Mouse (Mus musculus): ENCODE measurements around the gene 4930519P11Rik. TPM values are rescaled to one million over a fixed set of nuclear protein-coding genes. Genes with fewer than 3 reads are reported as not detected.
A peak's percentile ranks its signal among the peaks of the same experiment; 100 is the strongest.

Gene 4930519P11Rik
- polyA plus RNA-seq, 1 experiment, result 83.8 TPM

DNA sequence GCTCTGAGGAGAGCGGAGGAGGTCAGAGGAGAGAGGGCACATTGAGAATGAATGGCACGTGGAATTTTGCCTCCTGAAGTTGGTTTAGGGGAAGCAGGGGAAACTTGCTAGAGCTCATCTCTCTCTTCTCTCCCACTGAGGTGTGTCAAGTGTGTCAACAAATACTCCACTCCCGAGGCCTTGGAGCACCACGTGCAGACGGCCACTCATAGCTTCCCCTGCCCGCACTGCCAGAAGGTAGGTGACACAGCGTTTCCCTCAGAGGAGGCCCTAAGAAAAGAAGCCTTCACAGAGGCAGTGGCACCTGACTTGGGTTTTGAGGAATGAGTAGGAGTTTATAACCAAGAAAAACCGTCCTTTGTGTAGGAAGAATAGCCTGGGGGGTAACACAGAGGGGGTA, 27.9 kb upstream of the 4930519P11Rik start:
- Histone ChIP-seq H3K27me3 (ENCODE audit: control insufficient read depth, insufficient read depth, low read length) (no peaks in the 10 kb centered on the region), H3K4me1 (ENCODE audit: control insufficient read depth, insufficient read depth, low read length) (peaks cover 8% of the 10 kb centered on the region), H3K4me3 (ENCODE audit: control insufficient read depth, low read depth, low read length) (no peak overlapping the region), H3K27ac (ENCODE audit: control insufficient read depth, insufficient read depth, low read depth, low read length) (no peak overlapping the region), H3K36me3 (ENCODE audit: control insufficient read depth, insufficient read depth, low read length) (no peaks in the 10 kb centered on the region)
- TF ChIP-seq POLR2A (IDR thresholded peaks at IDR 0.05; ENCODE audit: control insufficient read depth, low read depth, low read length), result no peak
- TF ChIP-seq CTCF (IDR thresholded peaks at IDR 0.05; ENCODE audit: control insufficient read depth, insufficient read depth, insufficient replicate concordance, low read depth, low read length), result no peak

DNA sequence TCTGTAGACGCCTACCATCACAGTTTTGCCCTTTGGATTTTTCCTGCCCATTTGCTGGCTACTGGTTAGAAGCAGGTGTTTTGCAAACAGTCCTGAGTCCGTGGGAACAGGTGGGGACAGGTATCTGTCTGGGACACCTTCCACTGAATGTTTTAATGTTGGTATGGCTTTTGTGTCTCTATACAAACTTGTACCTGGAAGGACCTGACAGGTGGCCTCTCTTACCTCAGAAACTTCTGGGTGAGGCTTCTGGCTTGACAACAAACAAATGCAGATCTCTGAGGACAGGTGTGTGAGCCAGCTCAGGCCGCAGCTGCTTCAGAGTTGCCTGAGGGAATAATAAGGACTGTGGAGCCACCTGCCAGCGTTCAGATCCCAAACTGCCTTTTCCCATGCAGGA, 25.9 kb upstream of the 4930519P11Rik start:
- H3K27me3 ChIP-seq (ENCODE audit: control insufficient read depth, insufficient read depth, low read length), result no peaks in the 10 kb centered on the region
- no peak overlapping the region for H3K27ac ChIP-seq (ENCODE audit: control insufficient read depth, insufficient read depth, low read depth, low read length)
- TF ChIP-seq CTCF (IDR thresholded peaks at IDR 0.05; ENCODE audit: control insufficient read depth, insufficient read depth, insufficient replicate concordance, low read depth, low read length), result no peak
- no peak for TF ChIP-seq POLR2A (IDR thresholded peaks at IDR 0.05; ENCODE audit: control insufficient read depth, low read depth, low read length)
- no peak overlapping the region for H3K4me3 ChIP-seq (ENCODE audit: control insufficient read depth, low read depth, low read length)
- H3K4me1 ChIP-seq (ENCODE audit: control insufficient read depth, insufficient read depth, low read length), result no peaks in the 10 kb centered on the region
- no peaks in the 10 kb centered on the region for H3K36me3 ChIP-seq (ENCODE audit: control insufficient read depth, insufficient read depth, low read length)

DNA sequence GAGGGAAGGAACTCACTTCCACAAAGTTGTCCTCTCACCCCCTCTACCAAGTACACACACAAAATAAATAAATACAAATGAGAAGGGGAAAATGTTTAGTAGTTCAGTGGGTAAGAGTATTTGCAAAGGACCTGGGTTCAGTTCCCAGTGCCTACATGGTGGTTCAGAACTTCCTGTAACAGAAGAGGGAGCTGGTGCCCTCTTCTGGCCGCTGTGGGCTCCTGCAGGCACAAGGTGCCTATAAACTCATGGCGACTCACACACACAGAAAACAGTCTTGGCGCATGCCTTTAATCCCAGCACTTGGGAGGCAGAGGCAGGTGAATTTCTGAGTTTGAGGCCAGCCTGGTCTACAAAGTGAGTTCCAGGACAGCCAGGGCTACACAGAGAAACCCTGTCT, 25.3 kb upstream of the 4930519P11Rik start:
- no peak overlapping the region for H3K4me3 ChIP-seq (ENCODE audit: control insufficient read depth, low read depth, low read length)
- H3K4me1 ChIP-seq (ENCODE audit: control insufficient read depth, insufficient read depth, low read length), result no peaks in the 10 kb centered on the region
- TF ChIP-seq POLR2A (IDR thresholded peaks at IDR 0.05; ENCODE audit: control insufficient read depth, low read depth, low read length) (no peak), CTCF (IDR thresholded peaks at IDR 0.05; ENCODE audit: control insufficient read depth, insufficient read depth, insufficient replicate concordance, low read depth, low read length) (peak; percentile 66; the same call in 1 of the 2 replicates)
- no peaks in the 10 kb centered on the region for H3K27me3 ChIP-seq (ENCODE audit: control insufficient read depth, insufficient read depth, low read length)
- no peak overlapping the region for H3K27ac ChIP-seq (ENCODE audit: control insufficient read depth, insufficient read depth, low read depth, low read length)
- no peaks in the 10 kb centered on the region for H3K36me3 ChIP-seq (ENCODE audit: control insufficient read depth, insufficient read depth, low read length)

DNA sequence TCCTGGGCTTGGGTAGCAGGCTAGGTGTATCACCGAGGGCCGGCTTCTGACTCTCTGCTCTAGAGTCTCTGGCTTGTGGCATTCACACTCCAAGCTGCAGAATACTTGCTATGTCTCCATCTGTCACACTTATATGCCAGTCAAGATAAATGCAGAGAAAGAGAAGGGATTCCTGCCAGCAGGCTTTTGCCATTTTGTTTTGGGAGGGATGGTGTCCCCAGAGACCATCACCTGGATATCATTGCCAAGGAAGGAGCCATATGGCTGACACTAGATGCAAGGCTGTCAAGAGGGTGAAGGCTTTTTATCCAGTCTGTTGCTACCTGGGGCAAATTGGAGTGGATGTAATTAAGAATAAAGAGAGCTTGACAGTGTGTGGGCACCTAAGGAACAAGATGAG, 22.6 kb upstream of the 4930519P11Rik start:
- no peaks in the 10 kb centered on the region for H3K36me3 ChIP-seq (ENCODE audit: control insufficient read depth, insufficient read depth, low read length)
- no peak overlapping the region for H3K27ac ChIP-seq (ENCODE audit: control insufficient read depth, insufficient read depth, low read depth, low read length)
- no peaks in the 10 kb centered on the region for H3K4me1 ChIP-seq (ENCODE audit: control insufficient read depth, insufficient read depth, low read length)
- TF ChIP-seq CTCF (IDR thresholded peaks at IDR 0.05; ENCODE audit: control insufficient read depth, insufficient read depth, insufficient replicate concordance, low read depth, low read length) (no peak), POLR2A (IDR thresholded peaks at IDR 0.05; ENCODE audit: control insufficient read depth, low read depth, low read length) (no peak)
- H3K27me3 ChIP-seq (ENCODE audit: control insufficient read depth, insufficient read depth, low read length), result no peaks in the 10 kb centered on the region
- H3K4me3 ChIP-seq (ENCODE audit: control insufficient read depth, low read depth, low read length), result no peak overlapping the region

DNA sequence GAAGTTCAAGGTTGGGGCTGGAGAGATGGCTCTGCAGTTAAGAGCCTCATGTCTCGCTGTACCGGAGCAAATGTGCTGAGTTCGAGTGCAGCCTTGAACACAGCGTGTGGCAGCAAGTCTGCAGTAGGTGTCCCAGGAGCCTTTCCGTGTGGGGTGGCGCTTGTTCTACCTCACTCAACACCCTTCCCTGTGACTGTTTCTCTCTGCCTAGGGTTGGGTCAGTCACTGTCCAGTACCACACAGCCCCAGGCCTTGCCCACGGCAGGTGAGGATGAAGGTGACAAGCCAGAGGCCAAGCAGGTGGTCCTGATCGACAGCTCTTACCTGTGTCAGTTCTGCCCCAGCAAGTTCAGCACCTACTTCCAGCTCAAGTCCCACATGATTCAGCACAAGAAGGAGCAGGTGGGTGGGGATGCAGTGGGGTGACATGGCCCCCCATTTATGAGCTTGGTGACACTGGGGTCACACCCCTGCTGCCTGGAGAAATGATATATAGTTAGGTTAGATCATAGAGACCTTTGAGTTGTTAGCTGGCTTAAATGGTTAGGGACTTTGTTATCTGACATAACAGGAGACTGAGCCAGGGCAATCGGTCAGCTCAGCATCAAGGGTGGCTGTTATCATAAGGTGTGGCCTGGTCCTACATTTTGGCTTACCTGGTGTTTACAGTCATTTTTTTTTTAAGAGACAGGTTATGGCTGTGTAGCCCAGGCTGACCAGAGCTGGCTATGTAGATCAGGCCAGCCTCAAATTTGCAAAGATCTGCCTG, 20.8 kb upstream of the 4930519P11Rik start:
- H3K36me3 ChIP-seq (ENCODE audit: control insufficient read depth, insufficient read depth, low read length), result no peaks in the 10 kb centered on the region
- H3K4me1 ChIP-seq (ENCODE audit: control insufficient read depth, insufficient read depth, low read length), result no peaks in the 10 kb centered on the region
- no peaks in the 10 kb centered on the region for H3K27me3 ChIP-seq (ENCODE audit: control insufficient read depth, insufficient read depth, low read length)
- TF ChIP-seq POLR2A (IDR thresholded peaks at IDR 0.05; ENCODE audit: control insufficient read depth, low read depth, low read length) (no peak), CTCF (IDR thresholded peaks at IDR 0.05; ENCODE audit: control insufficient read depth, insufficient read depth, insufficient replicate concordance, low read depth, low read length) (no peak)
- no peak overlapping the region for H3K27ac ChIP-seq (ENCODE audit: control insufficient read depth, insufficient read depth, low read depth, low read length)
- H3K4me3 ChIP-seq (ENCODE audit: control insufficient read depth, low read depth, low read length), result no peak overlapping the region

DNA sequence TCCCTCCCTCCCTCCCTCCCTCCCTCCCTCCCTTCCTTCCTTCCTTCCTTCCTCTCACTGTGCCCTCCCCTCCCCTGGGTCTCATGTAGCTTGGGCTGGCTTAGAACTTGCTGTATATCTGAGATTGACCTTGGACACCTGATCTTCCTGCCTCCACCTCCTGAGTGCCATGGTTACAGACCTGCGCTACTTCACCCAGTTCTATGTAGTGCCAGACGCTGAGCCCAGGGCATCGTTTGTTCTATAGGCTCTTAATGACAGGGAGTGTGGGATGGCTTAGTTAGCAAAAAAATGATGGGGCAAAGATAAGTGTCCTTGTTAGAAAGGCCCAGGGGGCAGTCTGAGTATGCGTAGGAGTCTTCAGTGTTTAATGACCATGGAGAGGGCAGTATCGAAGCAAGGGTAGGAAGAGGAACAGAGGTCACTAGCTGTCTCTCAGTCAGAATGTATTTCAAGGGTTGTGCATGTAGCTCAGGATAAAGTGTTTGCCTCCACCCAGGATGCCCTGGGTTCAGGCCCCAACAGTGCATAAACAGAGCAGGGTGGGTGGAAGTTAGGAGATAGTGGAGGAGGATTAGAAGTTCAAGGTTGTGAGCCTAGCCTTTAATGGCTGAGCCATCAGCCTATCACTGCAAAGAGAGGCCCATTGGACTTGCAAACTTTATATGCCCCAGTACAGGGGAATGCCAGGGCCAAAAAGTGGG, 20.0 kb upstream of the 4930519P11Rik start:
- Histone ChIP-seq H3K27me3 (ENCODE audit: control insufficient read depth, insufficient read depth, low read length) (no peaks in the 10 kb centered on the region), H3K4me1 (ENCODE audit: control insufficient read depth, insufficient read depth, low read length) (no peaks in the 10 kb centered on the region), H3K4me3 (ENCODE audit: control insufficient read depth, low read depth, low read length) (no peak overlapping the region), H3K36me3 (ENCODE audit: control insufficient read depth, insufficient read depth, low read length) (no peaks in the 10 kb centered on the region), H3K27ac (ENCODE audit: control insufficient read depth, insufficient read depth, low read depth, low read length) (no peak overlapping the region)
- TF ChIP-seq POLR2A (IDR thresholded peaks at IDR 0.05; ENCODE audit: control insufficient read depth, low read depth, low read length) (no peak), CTCF (IDR thresholded peaks at IDR 0.05; ENCODE audit: control insufficient read depth, insufficient read depth, insufficient replicate concordance, low read depth, low read length) (no peak)

DNA sequence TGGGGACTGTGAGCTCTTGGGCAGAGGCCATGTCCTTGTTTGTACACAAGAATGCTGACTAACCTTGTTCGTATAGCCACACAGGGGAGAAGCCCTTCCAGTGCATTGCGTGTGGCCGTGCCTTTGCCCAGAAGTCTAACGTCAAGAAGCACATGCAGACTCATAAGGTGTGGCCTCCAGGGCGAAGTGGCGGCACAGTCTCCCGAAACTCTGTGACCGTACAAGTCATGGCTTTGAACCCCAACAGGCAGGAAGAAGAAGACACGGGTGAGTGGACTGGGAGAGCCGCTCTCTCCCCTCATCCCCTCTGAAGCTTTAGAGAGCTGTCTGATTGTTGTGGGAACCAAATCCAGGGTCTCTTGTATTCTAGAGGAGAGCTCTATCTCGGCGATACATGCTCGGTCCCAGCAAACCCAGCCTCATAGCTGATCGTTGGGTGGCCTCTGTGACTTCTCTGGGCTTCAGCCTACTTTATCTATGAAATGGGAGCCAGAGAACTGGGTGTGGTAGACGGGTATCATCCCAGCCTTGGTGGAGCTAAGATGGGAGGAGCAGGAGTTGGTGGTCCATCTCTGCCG, 19.1 kb upstream of the 4930519P11Rik start:
- Histone ChIP-seq H3K4me1 (ENCODE audit: control insufficient read depth, insufficient read depth, low read length) (no peaks in the 10 kb centered on the region), H3K27me3 (ENCODE audit: control insufficient read depth, insufficient read depth, low read length) (no peaks in the 10 kb centered on the region), H3K36me3 (ENCODE audit: control insufficient read depth, insufficient read depth, low read length) (no peaks in the 10 kb centered on the region), H3K27ac (ENCODE audit: control insufficient read depth, insufficient read depth, low read depth, low read length) (no peak overlapping the region), H3K4me3 (ENCODE audit: control insufficient read depth, low read depth, low read length) (no peak overlapping the region)
- no peak for TF ChIP-seq POLR2A (IDR thresholded peaks at IDR 0.05; ENCODE audit: control insufficient read depth, low read depth, low read length)
- no peak for TF ChIP-seq CTCF (IDR thresholded peaks at IDR 0.05; ENCODE audit: control insufficient read depth, insufficient read depth, insufficient replicate concordance, low read depth, low read length)
